Mouse (Mus musculus) heart, embryonic 16.5 days (tissue): Measurements from ENCODE around the gene Hamp2. TPM values are rescaled to one million over a fixed set of nuclear protein-coding genes. Genes with fewer than 3 reads are reported as not detected.
A peak's percentile ranks its signal among the peaks of the same experiment; 100 is the strongest.
"Not testable (repeated sequence)": the region's sequence is repeated elsewhere in the genome, so short reads cannot be mapped to it uniquely, and the experiment has no call there.

Source experiments
- ATAC-seq: fragments of 200-750 bp; cut with Nextera tagmentation; replicated peaks from 2 replicates; pipeline ENCODE4 v1.8.0; 2017; ENCODE audit warnings: moderate number of reproducible peaks; ENCODE audit not compliant: insufficient read depth, low FRiP score; ENCODE audit errors: extremely low read depth
- H3K27ac ChIP-seq: fragments of 300-500 bp; sonication (generic); 2 replicates; pipeline ENCODE4 v1.5.1; 2014; ENCODE audit warnings: mild to moderate bottlenecking, low read length, control low read depth, moderate library complexity
- H3K27me3 ChIP-seq: fragments of 300-500 bp; sonication (generic); 2 replicates; pipeline ENCODE4 v1.6.1; 2014; ENCODE audit warnings: low read length, mixed read lengths; ENCODE audit not compliant: control insufficient read depth, insufficient read depth
- H3K36me3 ChIP-seq: fragments of 300-500 bp; sonication (generic); 2 replicates; pipeline ENCODE4 v1.6.1; 2014; ENCODE audit not compliant: control insufficient read depth, insufficient read depth
- H3K4me1 ChIP-seq: fragments of 300-500 bp; sonication (generic); 2 replicates; pipeline ENCODE4 v1.6.1; 2014; ENCODE audit warnings: low read length, mixed read lengths; ENCODE audit not compliant: control insufficient read depth, insufficient read depth
- H3K4me2 ChIP-seq: fragments of 300-500 bp; sonication (generic); 2 replicates; pipeline ENCODE4 v1.6.1; 2014; ENCODE audit warnings: low read depth, mild to moderate bottlenecking, control low read depth, low read length
- H3K4me3 ChIP-seq: fragments of 300-500 bp; sonication (generic); 2 replicates; pipeline ENCODE4 v1.5.1; 2014; ENCODE audit warnings: mild to moderate bottlenecking, control low read depth, low read length
- H3K9ac ChIP-seq: fragments of 300-500 bp; sonication (generic); 2 replicates; pipeline ENCODE4 v1.6.1; 2014; ENCODE audit warnings: low read length, control low read depth
- H3K9me3 ChIP-seq: fragments of 300-500 bp; sonication (generic); replicated peaks from 2 replicates; pipeline ENCODE4 v1.6.1; 2016; ENCODE audit warnings: low read length; ENCODE audit not compliant: control insufficient read depth
- WGBS: fragments of 180-500 bp; shearing (Covaris S2); extraction: QIAGEN DNeasy Blood & Tissue Kit; methylation state at CpG from one replicate; pipeline ENCODE4 v1.1.7; 2014; 5-methylcytosine and 5-hydroxymethylcytosine counted together
- polyA plus RNA-seq: library from polyadenylated mRNA; unstranded; fragments of >200 nt; fragmentation: Nextera tagmentation; extraction: Ambion mirVana; gene quantifications from 2 replicates; pipeline ENCODE4 v1.2.1, GENCODE M21; 2015

Gene Hamp2
- polyA plus RNA-seq, 1 experiment from 2014 or later: not detected

DNA sequence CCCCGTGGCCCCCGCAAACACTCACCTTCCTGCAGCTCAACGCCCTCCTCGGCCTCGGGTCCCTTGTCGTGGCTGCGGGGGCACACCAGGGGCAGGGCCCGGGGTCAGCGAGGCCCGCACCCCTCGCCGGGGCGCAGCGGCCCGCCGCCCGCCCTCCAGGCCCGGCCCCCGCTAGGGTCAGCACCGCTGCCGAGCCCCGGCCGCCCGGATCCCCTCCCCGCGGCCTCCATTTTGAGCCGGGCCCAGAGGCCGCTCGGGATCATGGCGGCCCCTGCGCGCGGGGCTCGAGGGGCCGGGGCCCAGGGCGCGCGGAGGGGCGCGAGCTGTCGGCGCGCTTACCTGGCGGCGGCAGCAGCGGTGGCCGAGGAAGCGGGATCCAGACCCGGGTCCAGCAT, 31.9 kb upstream of the Hamp2 start:
- under 1% methylated on average over 40 of the region's 49 CpGs for WGBS
- Histone ChIP-seq H3K9me3 (no peaks in the 10 kb centered on the region), H3K4me3 (peak overlapping the region; percentile 78), H3K36me3 (peaks cover 39% of the 10 kb centered on the region), H3K4me1 (peaks cover 13% of the 10 kb centered on the region), H3K27me3 (no peaks in the 10 kb centered on the region), H3K27ac (peak overlapping the region; percentile 99), H3K4me2 (peak overlapping the region; percentile 62), H3K9ac (peak overlapping the region; percentile 97)
- ATAC-seq: peak; percentile 33

DNA sequence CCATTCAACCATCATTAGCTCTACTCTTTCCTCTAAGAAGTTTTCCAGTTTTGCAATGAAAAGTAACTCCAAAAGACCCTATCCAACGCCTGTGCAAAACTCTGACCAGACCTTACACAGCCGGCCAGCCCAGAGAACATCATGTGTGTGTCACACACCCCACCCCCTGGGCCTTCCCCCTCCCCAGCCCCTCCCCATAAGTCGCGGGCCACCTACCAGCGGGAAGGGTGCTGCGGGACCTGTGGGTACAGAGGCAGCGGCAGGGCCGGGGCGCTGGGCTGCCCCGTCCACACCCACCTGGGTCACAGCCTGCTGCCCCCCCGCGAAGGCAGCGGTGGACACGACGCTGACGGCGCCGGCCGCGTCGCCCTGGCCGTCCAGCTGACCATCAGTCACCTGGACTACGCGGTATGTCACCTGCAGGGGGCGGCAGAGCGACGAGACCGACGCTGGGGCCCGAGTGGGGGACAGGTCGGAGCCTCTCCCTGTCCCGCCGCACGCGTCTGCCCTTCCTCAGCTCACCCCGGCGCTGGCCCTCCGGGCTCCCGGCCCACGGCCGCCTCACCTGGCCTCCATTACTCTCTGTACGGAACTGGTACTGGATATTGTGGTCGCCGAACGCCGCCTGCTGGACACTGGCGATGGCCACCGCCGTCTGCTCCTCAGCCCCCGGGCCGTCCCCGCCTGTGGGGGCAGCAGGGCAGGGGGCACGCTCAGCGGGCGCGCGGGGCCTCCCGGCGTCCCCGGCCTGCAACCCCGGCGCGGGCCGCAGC, 31.3 kb upstream of the Hamp2 start:
- under 1% methylated on average over 64 of the region's 64 CpGs for WGBS
- Histone ChIP-seq H3K36me3 (peaks cover 39% of the 10 kb centered on the region), H3K4me1 (peaks cover 13% of the 10 kb centered on the region), H3K4me3 (peak overlapping the region; percentile 78), H3K27ac (peak overlapping the region; percentile 99), H3K9ac (peak overlapping the region; percentile 97), H3K27me3 (no peaks in the 10 kb centered on the region), H3K9me3 (no peaks in the 10 kb centered on the region), H3K4me2 (peak overlapping the region; percentile 62)
- ATAC-seq: peak; percentile 71

DNA sequence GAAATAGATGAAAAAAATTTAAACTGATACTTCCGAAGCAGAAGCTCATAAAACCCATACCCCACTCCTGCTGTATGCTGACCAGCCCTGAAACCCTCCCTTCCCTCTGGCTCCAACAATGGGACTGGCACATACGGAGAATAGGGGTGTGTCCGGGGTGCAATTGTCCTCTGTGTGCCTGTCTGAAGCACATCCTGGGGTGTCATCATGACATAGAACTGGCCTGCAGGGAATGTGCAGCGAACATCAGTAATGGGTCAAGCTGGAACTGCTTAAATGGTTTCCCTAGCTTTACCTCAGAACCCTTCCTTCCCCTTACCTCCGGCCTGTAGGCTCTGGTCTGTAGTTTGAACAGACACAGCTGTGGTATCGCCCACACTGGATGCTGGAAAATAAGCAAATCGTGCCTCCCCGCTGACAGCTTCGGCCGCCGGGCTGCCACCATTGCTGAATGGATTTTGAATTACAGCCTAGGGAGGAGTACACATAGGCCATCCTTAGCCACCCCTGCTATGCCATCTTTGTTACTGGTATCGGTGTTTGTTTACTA, 30.6 kb upstream of the Hamp2 start:
- Histone ChIP-seq H3K27ac (no peak overlapping the region), H3K27me3 (no peaks in the 10 kb centered on the region), H3K9me3 (no peaks in the 10 kb centered on the region), H3K4me1 (peaks cover 13% of the 10 kb centered on the region), H3K4me3 (peak overlapping the region; percentile 78), H3K9ac (peak overlapping the region; percentile 18; the same call in 1 of the 2 replicates), H3K4me2 (peak overlapping the region; percentile 62), H3K36me3 (peaks cover 41% of the 10 kb centered on the region)
- 86% methylated on average over 12 of the region's 12 CpGs for WGBS
- ATAC-seq: no peak

DNA sequence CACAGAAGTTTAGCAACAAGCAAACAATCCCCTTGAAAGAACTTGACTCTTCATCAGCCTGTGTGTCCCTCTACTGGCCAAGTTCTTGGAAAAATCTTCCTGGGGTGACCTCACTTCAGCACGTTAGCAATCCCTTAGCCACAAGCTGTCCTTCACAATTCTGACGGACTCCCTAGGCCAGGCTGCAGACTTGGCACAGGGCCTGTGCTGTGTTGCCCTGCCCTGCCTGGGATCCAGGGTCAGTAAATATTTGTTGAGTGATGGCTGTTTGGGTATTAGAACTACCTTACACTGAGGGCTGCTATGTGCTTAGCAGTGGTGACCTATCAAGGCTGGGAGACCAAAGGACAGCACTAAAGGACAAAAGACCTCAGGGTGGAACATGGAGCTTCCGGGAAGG, 29.6 kb upstream of the Hamp2 start:
- Histone ChIP-seq H3K9ac (no peak overlapping the region), H3K9me3 (no peaks in the 10 kb centered on the region), H3K4me1 (peaks cover 13% of the 10 kb centered on the region), H3K27ac (no peak overlapping the region), H3K27me3 (no peaks in the 10 kb centered on the region), H3K4me2 (no peak overlapping the region), H3K36me3 (peaks cover 47% of the 10 kb centered on the region), H3K4me3 (no peak overlapping the region)
- 65% methylated on average over 3 of the region's 3 CpGs for WGBS
- no peak for ATAC-seq

DNA sequence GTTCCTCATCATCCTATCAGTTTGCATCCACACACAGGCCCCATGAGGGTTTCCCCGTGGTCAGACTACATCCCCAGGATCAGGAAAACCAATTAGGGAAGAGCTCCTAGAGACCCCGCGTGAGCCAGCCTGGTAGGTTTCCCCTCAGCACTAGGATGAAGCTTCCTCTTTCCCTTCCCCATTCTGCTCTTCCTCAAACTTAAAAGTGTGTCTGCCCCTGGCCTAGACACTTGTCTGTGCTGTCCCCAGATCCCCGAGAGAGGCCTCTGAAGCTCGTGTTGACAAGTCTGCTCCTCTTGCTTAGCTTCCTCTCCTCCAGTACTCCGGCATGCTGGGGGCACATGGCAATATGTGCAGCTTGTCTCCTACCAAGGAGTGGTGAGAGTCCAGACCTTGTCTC, 29.0 kb upstream of the Hamp2 start:
- WGBS: 81% methylated on average over 6 of the region's 6 CpGs
- H3K9me3 ChIP-seq: no peaks in the 10 kb centered on the region
- no peak for ATAC-seq
- H3K9ac ChIP-seq: no peak overlapping the region
- H3K4me3 ChIP-seq: no peak overlapping the region
- no peaks in the 10 kb centered on the region for H3K27me3 ChIP-seq
- peaks cover 47% of the 10 kb centered on the region for H3K36me3 ChIP-seq
- H3K27ac ChIP-seq: no peak overlapping the region
- peaks cover 13% of the 10 kb centered on the region for H3K4me1 ChIP-seq
- no peak overlapping the region for H3K4me2 ChIP-seq

DNA sequence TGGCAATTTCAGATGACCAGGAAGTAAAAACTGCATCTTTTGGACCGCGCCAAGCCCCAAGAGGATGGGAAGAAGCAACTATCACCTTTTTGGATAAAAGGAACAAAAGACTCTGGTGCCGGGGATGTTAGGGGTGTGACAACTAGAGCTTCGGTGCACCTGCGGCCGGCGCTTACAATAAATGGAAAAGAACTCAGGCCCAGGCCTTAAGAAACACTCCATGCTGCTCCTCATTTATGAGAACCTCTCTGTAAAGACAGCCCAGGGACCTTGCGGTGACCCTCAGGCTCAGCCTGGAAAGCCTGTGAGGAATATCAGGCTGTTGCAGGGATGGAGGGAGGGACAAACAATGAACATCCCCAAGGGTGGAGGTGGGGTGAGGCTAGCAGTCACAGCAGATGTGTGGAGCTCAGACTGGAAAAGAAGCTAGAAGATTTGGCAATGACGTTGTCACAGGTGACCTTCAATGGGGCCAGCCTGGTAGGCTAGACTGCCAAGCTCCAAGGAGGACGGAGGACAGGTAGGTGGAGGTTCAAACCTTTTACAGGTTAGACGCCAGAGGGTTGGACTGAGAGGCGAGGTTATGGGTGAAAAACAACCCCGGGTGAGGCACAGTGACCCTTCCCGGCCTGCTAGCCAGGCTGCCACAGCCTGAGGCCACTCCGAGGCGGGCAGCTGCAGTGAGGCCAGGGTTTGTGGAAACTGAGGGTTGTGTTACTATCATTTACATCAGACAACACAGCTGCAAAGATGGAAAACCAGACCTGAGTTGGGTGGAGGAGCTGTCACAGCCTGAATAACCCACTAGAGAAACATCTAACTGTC, 28.2 kb upstream of the Hamp2 start:
- H3K9me3 ChIP-seq: no peaks in the 10 kb centered on the region
- no peak overlapping the region for H3K4me2 ChIP-seq
- no peak for ATAC-seq
- WGBS: 93% methylated on average over 16 of the region's 16 CpGs
- no peak overlapping the region for H3K27ac ChIP-seq
- no peak overlapping the region for H3K4me3 ChIP-seq
- H3K4me1 ChIP-seq: peaks cover 7% of the 10 kb centered on the region
- H3K36me3 ChIP-seq: peaks cover 44% of the 10 kb centered on the region
- no peak overlapping the region for H3K9ac ChIP-seq
- no peaks in the 10 kb centered on the region for H3K27me3 ChIP-seq

DNA sequence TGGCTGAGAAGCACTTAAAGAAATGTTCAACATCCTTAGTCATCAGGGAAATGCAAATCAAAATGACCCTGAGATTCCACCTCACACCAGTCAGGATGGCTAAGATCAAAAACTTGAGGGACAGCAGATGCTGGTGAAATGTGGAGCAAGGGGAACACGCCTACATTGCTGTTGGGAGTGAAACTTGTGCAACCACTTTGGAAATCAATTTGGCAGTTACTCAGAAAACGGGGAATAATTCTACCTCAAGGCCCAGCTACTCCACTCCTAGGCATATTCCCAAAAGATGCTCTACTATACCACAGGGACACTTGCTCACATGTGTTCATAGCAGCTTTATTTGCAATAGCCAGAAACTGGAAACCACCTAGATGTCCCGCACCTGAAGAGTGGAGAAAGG, 25.4 kb upstream of the Hamp2 start:
- H3K4me3 ChIP-seq, H3K4me2 ChIP-seq, H3K27ac ChIP-seq, H3K27me3 ChIP-seq, H3K4me1 ChIP-seq, H3K9ac ChIP-seq, ATAC-seq, H3K9me3 ChIP-seq: not testable (repeated sequence)
- H3K36me3 ChIP-seq: peaks cover 44% of the 10 kb centered on the region
- 82% methylated on average over 3 of the region's 3 CpGs for WGBS

DNA sequence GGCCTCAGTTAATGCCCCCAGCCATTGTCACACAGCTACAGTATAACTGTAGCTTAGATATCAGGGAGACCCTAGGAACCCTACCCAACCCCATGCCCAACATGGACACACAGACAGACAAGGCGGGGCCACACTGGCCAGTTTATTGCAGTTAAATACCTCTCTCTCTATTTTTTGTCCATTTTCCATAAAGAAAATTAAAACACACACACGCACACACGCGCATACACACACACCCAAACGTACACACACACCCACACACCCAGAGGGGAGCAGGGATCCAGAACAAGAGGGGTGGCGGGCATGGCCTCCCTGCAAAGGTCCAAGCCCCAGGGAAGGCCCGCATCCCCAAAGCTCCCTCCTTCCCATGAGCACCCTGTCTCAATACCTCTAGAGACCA, 21.4 kb upstream of the Hamp2 start:
- no peaks in the 10 kb centered on the region for H3K9me3 ChIP-seq
- WGBS: 95% methylated on average over 7 of the region's 7 CpGs
- H3K27ac ChIP-seq: no peak overlapping the region
- H3K27me3 ChIP-seq: no peaks in the 10 kb centered on the region
- no peak overlapping the region for H3K4me2 ChIP-seq
- H3K4me1 ChIP-seq: no peaks in the 10 kb centered on the region
- ATAC-seq: no peak
- peaks cover 13% of the 10 kb centered on the region for H3K36me3 ChIP-seq
- H3K4me3 ChIP-seq: no peak overlapping the region
- H3K9ac ChIP-seq: no peak overlapping the region

DNA sequence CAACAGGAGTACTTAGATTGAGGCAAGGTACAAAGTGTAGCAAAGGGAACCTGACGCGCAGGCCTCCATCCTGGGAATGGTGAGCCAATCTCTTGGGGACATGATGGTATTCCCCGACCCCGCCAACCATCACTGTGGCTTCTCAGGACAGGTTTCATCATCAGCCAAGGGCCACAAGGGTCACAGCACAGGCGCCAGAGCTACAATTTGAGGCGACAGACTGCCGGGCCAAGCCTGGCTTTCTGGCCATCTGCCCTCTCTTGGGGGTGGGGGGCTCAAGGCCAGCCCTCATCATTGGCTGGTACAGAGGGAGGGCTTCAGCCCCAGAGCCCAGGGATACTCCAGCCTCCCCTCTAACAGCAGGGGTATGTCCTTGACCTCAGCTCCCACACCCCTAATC, 21.0 kb upstream of the Hamp2 start:
- H3K27ac ChIP-seq, ATAC-seq, H3K4me2 ChIP-seq, H3K9ac ChIP-seq, H3K4me1 ChIP-seq, H3K4me3 ChIP-seq, H3K9me3 ChIP-seq, H3K27me3 ChIP-seq: not testable (repeated sequence)
- peaks cover 12% of the 10 kb centered on the region for H3K36me3 ChIP-seq
- 81% methylated on average over 7 of the region's 7 CpGs for WGBS
